Mouse (Mus musculus) myocyte (in vitro differentiated cells): ENCODE data around the gene Ccn5. TPM values are rescaled to one million over a fixed set of nuclear protein-coding genes. Genes with fewer than 3 reads are reported as not detected.

Experiments
- H3K27me3 ChIP-seq: one replicate; pipeline ENCODE4 v1.6.1; 2011; ENCODE audit not compliant: control insufficient read depth, insufficient read depth, insufficient read length
- H3K36me3 ChIP-seq: one replicate; pipeline ENCODE4 v1.6.1; 2011; ENCODE audit not compliant: control insufficient read depth, insufficient read depth
- H3K4me2 ChIP-seq: one replicate; pipeline ENCODE4 v1.6.1; 2011; ENCODE audit warnings: low read depth, control low read depth
- H3K4me3 ChIP-seq: one replicate; pipeline ENCODE4 v1.5.1; 2011; ENCODE audit warnings: mild to moderate bottlenecking, control low read depth, moderate library complexity
- H3K79me2 ChIP-seq: one replicate; pipeline ENCODE4 v1.6.1; 2011; ENCODE audit not compliant: control insufficient read depth, insufficient read depth
- H3ac ChIP-seq: one replicate; pipeline ENCODE4 v1.6.1; 2011; ENCODE audit not compliant: control insufficient read depth, insufficient read length
- CEBPB ChIP-seq: IDR thresholded peaks from 2 replicates; pipeline ENCODE4 v1.6.1; 2011; ENCODE audit warnings: mild to moderate bottlenecking, moderate library complexity; ENCODE audit not compliant: poor library complexity, insufficient read depth, severe bottlenecking
- E2F4 ChIP-seq: IDR thresholded peaks from one replicate; pipeline ENCODE4 v1.6.1; 2011; ENCODE audit warnings: mild to moderate bottlenecking, control low read depth, moderate library complexity; ENCODE audit not compliant: insufficient read depth
- MAX ChIP-seq: IDR thresholded peaks from one replicate; pipeline ENCODE4 v1.6.1; 2011; ENCODE audit warnings: low read depth, mild to moderate bottlenecking, control low read depth
- MYOD1 ChIP-seq, 3 experiments: IDR thresholded peaks; one replicate each; pipeline ENCODE4 v1.6.1; 2011; ENCODE audit warnings: control low read depth in 2 of 3, low read depth in 2 of 3, mild to moderate bottlenecking in 2 of 3, moderate library complexity in 1 of 3; ENCODE audit not compliant: insufficient read length in 2 of 3, control insufficient read depth in 1 of 3
- MYOG ChIP-seq, 3 experiments: IDR thresholded peaks; one replicate each; pipeline ENCODE4 v1.6.1; 2011; ENCODE audit warnings: control low read depth in 2 of 3, low read depth in 2 of 3, mild to moderate bottlenecking in 2 of 3; ENCODE audit not compliant: insufficient read length in 2 of 3, control insufficient read depth in 1 of 3, insufficient read depth in 1 of 3
- POLR2A ChIP-seq: IDR thresholded peaks from one replicate; pipeline ENCODE4 v1.6.1; 2011; ENCODE audit warnings: low read depth, mild to moderate bottlenecking, control low read depth, moderate library complexity; ENCODE audit not compliant: insufficient read length
- POLR2AphosphoS2 ChIP-seq: IDR thresholded peaks from one replicate; pipeline ENCODE4 v1.6.1; 2011; ENCODE audit warnings: low read depth, control low read depth; ENCODE audit not compliant: insufficient read length
- REST ChIP-seq: IDR thresholded peaks from one replicate; pipeline ENCODE4 v1.6.1; 2011; ENCODE audit warnings: mild to moderate bottlenecking, control low read depth, moderate library complexity; ENCODE audit not compliant: insufficient read depth, insufficient read length
- SRF ChIP-seq: IDR thresholded peaks from one replicate; pipeline ENCODE4 v1.6.1; 2011; ENCODE audit warnings: low read depth; ENCODE audit not compliant: control insufficient read depth, insufficient read length
- TCF12 ChIP-seq: IDR thresholded peaks from one replicate; pipeline ENCODE4 v1.6.1; 2011; ENCODE audit warnings: mild to moderate bottlenecking, control low read depth; ENCODE audit not compliant: poor library complexity, insufficient read depth, severe bottlenecking
- TCF3 ChIP-seq: IDR thresholded peaks from one replicate; pipeline ENCODE4 v1.6.1; 2011; ENCODE audit warnings: low read depth, control low read depth; ENCODE audit not compliant: insufficient read length
- USF1 ChIP-seq: IDR thresholded peaks from one replicate; pipeline ENCODE4 v1.6.1; 2011; ENCODE audit warnings: low read depth, mild to moderate bottlenecking, control low read depth, moderate library complexity
- polyA plus RNA-seq: library from polyadenylated mRNA; unstranded; fragments of >200 nt; fragmentation: generic; extraction: Trizol; gene quantifications from one replicate; pipeline ENCODE4 v1.2.1, GENCODE M21; 2012; ENCODE audit warnings: missing spikeins

The Ccn5 gene
- polyA plus RNA-seq, 1 experiment, result 2.0 TPM

DNA sequence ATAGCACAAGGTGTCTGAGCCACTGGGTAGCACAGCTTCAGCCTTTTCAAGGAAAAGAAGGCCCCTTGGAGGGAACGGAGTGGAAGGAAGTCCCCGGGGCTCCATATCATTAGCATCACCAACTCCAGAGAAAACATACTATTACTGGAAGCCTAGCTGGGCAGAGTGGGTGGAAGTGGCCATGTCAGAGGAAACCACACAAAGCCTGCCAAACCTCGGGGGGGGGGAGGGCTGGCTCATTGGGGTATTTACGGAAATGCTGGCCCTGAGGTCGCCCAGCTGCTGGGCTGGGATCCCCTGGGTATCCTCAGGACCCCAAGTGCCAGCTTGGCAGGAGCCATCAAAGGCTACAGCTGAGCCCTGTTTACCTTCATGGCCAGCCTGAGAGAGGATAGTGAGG, 7.6 kb upstream of the Ccn5 start:
- Histone ChIP-seq H3K4me2 (peak overlapping the region; percentile 14), H3ac (no peak overlapping the region), H3K79me2 (no peaks in the 10 kb centered on the region), H3K36me3 (no peaks in the 10 kb centered on the region), H3K4me3 (no peak overlapping the region), H3K27me3 (no peaks in the 10 kb centered on the region)
- TF ChIP-seq TCF12 (no peak), MYOD1 (IDR thresholded peaks at IDR 0.05; ENCODE audit: control insufficient read depth in 1 of 3, insufficient read length in 2 of 3, low read depth in 2 of 3) (peak in 1 of 3 experiments; percentile 30)

DNA sequence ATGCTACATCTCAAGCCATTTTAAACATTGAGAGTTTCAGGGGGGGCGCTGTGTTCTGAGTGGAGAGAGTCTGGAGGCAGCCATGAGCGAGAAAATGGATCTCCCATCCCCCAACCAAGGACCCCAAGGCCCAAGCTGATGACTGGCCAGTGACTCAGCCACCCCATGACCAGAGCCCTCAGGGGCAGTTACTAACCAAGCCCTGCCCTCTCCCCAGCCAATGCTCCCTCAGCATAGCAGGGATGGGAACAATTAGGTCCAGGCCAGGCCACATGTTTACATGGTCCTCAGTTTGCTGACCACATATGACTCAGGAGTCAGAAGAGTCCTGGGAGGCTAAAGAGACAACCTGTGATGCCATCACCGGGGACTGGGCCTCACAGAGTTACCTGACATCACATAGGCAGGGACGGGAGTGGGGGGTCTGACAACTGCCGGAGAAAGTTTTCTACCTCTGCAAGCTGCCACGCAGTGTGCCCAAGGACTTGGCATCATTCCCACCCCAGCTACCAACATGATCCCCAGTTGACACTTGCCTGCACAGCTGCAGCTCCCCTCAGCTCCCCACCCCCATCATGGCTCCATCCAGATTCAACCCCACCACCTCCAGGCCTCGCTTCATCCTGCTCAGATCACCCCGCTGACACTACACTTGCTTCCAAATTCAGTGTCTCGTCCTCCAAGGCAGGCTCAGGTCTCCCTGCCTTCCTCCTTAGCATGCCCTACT, 5.8 kb upstream of the Ccn5 start:
- H3ac ChIP-seq, result no peak overlapping the region
- H3K4me3 ChIP-seq, result no peak overlapping the region
- H3K4me2 ChIP-seq, result peak overlapping the region; percentile 7
- no peaks in the 10 kb centered on the region for H3K36me3 ChIP-seq
- no peaks in the 10 kb centered on the region for H3K27me3 ChIP-seq
- TF ChIP-seq CEBPB (no peak), MAX (no peak), MYOD1 (IDR thresholded peaks at IDR 0.05; ENCODE audit: control insufficient read depth in 1 of 3, insufficient read length in 2 of 3, low read depth in 2 of 3) (peak in 2 of 3 experiments; percentile 40 to 64), MYOG (IDR thresholded peaks at IDR 0.05; ENCODE audit: control insufficient read depth in 1 of 3, insufficient read depth in 1 of 3, insufficient read length in 2 of 3, low read depth in 2 of 3) (peak in 2 of 3 experiments; percentile 39 to 64), USF1 (peak; percentile 59), REST (no peak), POLR2A (no peak), E2F4 (no peak)
- no peaks in the 10 kb centered on the region for H3K79me2 ChIP-seq

DNA sequence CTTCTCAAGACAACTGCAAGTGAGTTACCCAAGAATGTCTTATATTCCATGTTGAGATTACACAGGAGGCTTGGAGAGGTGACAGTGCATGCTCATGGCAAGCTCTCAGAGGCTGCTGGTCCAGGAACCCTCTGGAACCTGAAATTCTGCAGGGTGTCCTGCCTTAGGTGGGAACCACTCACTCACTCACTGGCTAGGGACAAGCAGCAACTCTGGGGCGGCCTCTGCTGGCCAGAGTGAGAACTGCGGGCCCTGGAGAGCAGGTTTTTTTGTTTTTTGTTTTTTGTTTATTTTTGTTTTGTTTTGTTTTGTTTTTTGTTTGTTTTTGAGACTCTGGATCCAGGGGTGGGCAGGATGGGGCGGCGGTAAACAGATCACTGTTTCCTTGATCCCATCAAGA, 2.6 kb downstream of the Ccn5 start:
- Histone ChIP-seq H3K4me3 (no peak overlapping the region), H3K27me3 (no peaks in the 10 kb centered on the region), H3K4me2 (no peak overlapping the region), H3K79me2 (no peaks in the 10 kb centered on the region), H3K36me3 (no peaks in the 10 kb centered on the region), H3ac (no peak overlapping the region)
- TF ChIP-seq USF1 (no peak), E2F4 (no peak), MYOG (IDR thresholded peaks at IDR 0.05; ENCODE audit: control insufficient read depth in 1 of 3, insufficient read depth in 1 of 3, insufficient read length in 2 of 3, low read depth in 2 of 3) (no peak), TCF12 (no peak), REST (no peak), CEBPB (no peak), MAX (no peak), TCF3 (no peak), POLR2AphosphoS2 (no peak), POLR2A (no peak), SRF (no peak), MYOD1 (IDR thresholded peaks at IDR 0.05; ENCODE audit: control insufficient read depth in 1 of 3, insufficient read length in 2 of 3, low read depth in 2 of 3) (no peak)

DNA sequence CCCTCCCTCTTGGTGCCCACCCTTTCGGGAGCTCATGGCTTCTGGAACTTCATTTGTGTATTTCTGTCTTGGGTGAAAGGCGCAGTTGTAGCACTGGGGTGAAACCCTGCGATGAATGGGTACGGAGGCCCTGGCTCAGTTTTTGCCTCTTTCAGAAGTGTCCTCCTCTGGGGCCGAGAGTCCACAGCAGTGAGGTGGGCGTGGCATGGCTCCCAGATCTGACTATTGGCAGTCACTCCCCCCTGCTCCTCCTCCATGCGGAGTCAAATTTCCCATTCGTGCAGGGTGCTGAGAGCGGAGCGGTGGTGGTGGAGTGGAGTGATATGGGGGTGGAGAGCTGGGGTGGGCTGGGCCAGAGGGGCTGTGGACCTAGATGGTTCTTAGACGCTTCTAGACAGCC, 3.1 kb downstream of the Ccn5 start:
- Histone ChIP-seq H3K4me3 (no peak overlapping the region), H3K27me3 (no peaks in the 10 kb centered on the region), H3K4me2 (no peak overlapping the region), H3K36me3 (no peaks in the 10 kb centered on the region), H3ac (no peak overlapping the region), H3K79me2 (no peaks in the 10 kb centered on the region)
- TF ChIP-seq E2F4 (no peak), CEBPB (no peak), POLR2AphosphoS2 (no peak), MAX (no peak), TCF3 (no peak), REST (no peak), MYOG (IDR thresholded peaks at IDR 0.05; ENCODE audit: control insufficient read depth in 1 of 3, insufficient read depth in 1 of 3, insufficient read length in 2 of 3, low read depth in 2 of 3) (no peak), POLR2A (no peak), USF1 (no peak), SRF (no peak), TCF12 (no peak), MYOD1 (IDR thresholded peaks at IDR 0.05; ENCODE audit: control insufficient read depth in 1 of 3, insufficient read length in 2 of 3, low read depth in 2 of 3) (no peak)

DNA sequence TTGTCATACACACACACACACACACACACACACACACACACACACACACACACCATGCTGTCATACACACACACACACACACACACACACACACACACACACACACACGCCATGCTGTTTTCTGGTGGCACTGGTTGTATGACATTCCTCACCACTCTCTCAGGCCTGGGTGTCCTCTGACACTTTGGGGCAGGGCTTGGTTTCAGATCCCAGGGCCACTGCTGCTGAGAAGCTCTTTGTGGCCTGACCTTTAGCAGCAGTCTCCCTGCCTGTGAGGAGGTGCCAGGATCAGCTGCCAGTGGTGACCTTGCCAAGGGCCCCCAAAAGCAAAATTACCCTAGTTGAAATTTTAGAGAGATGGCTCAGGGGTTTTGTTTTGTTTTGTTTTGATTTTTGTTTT, 5.2 kb downstream of the Ccn5 start:
- no peak overlapping the region for H3K4me3 ChIP-seq
- no peaks in the 10 kb centered on the region for H3K36me3 ChIP-seq
- no peaks in the 10 kb centered on the region for H3K27me3 ChIP-seq
- no peak overlapping the region for H3K4me2 ChIP-seq
- no peak overlapping the region for H3ac ChIP-seq
- TF ChIP-seq MYOG (IDR thresholded peaks at IDR 0.05; ENCODE audit: control insufficient read depth in 1 of 3, insufficient read depth in 1 of 3, insufficient read length in 2 of 3, low read depth in 2 of 3) (peak in 1 of 3 experiments; percentile 18), E2F4 (no peak), MYOD1 (IDR thresholded peaks at IDR 0.05; ENCODE audit: control insufficient read depth in 1 of 3, insufficient read length in 2 of 3, low read depth in 2 of 3) (no peak), REST (no peak)
- H3K79me2 ChIP-seq, result no peaks in the 10 kb centered on the region
